9 mouse cellular contexts compared by ENCODE assay signal in the genomic region with DNA sequence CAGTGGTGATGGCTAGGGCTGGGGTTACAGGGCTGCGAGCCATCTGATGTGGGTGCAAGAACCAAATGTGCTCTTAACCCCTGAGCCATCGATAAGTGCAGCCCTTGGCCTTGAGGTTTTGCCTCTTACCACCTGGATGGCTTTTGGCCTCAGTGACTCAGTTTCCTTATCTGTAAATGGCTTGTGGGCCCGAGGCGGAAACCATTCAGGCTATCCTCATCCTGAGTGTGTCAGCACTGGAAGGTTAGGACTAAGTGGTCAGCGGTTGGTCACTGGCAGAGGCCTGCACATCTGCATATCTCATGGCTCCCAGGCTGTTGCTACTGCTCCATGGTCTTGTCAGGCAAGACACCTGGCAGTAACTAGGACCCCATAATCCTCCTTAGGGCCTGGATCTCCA. TPM values are rescaled to one million over a fixed set of nuclear protein-coding genes. Genes with fewer than 3 reads are reported as not detected.
A peak's percentile ranks its signal among the peaks of the same experiment; 100 is the strongest.
DNase-seq lines count a peak whose midpoint lies in the region; ATAC-seq and TF ChIP-seq lines count a peak whose summit lies in the region.
"Had no signal": no experiment of that assay in that cellular context is flagged by ENCODE, and none has a peak within 500 bp of the region (broad histone marks: within the 10 kb centered on the region; RNA-seq: fewer than 3 reads in every experiment).

No protein-coding gene starts in this region.

- no peaks in the 10 kb centered on the region for H3K36me3 ChIP-seq in embryonic facial prominence, embryonic 12.5 days
- no peaks in the 10 kb centered on the region for H3K36me3 ChIP-seq in embryonic facial prominence, embryonic 10.5 days (replicated peaks)
- no peaks in the 10 kb centered on the region for H3K36me3 ChIP-seq in limb, embryonic 14.5 days (ENCODE audit: control insufficient read depth, insufficient read depth, low read length)
- no peaks in the 10 kb centered on the region for H3K36me3 ChIP-seq in limb, embryonic 10.5 days
- H3K36me3 ChIP-seq in forebrain, embryonic 12.5 days (replicated peaks): no peaks in the 10 kb centered on the region
- H3K36me3 ChIP-seq in midbrain, embryonic 15.5 days (replicated peaks): no peaks in the 10 kb centered on the region

- H3K27ac ChIP-seq in embryonic facial prominence, embryonic 12.5 days: no peak overlapping the region
- no peak overlapping the region for H3K27ac ChIP-seq in embryonic facial prominence, embryonic 10.5 days (replicated peaks)
- no peak overlapping the region for H3K27ac ChIP-seq in limb, embryonic 14.5 days (replicated peaks; ENCODE audit: low read depth, low read length)
- H3K27ac ChIP-seq in limb, embryonic 10.5 days: no peak overlapping the region
- H3K27ac ChIP-seq in forebrain, embryonic 12.5 days: no peak overlapping the region
- H3K27ac ChIP-seq in midbrain, embryonic 15.5 days: no peak overlapping the region

- ATAC-seq in embryonic facial prominence, embryonic 12.5 days (ENCODE audit: insufficient number of reproducible peaks, insufficient read depth, low FRiP score, low TSS enrichment): no peak
- ATAC-seq in limb, embryonic 14.5 days (ENCODE audit: low FRiP score, low read depth): no peak
- ATAC-seq in forebrain, embryonic 12.5 days (ENCODE audit: low FRiP score): peak; percentile 15; the same call in 1 of the 2 replicates
- ATAC-seq in midbrain, embryonic 15.5 days (replicated peaks): no peak; the same call in 1 of the 2 replicates

- TF ChIP-seq POLR2A in limb, embryonic 14.5 days (IDR thresholded peaks at IDR 0.05; ENCODE audit: borderline replicate concordance, extremely low read depth, insufficient read depth, insufficient read length): no peak

- no peak overlapping the region for H3K9ac ChIP-seq in embryonic facial prominence, embryonic 12.5 days
- no peak overlapping the region for H3K9ac ChIP-seq in limb, embryonic 14.5 days (ENCODE audit: low read depth, low read length, severe bottlenecking)
- H3K9ac ChIP-seq in forebrain, embryonic 12.5 days: no peak overlapping the region
- H3K9ac ChIP-seq in midbrain, embryonic 15.5 days: no peak overlapping the region

- no peak for DNase-seq in embryonic facial prominence, embryonic 10.5 days (ENCODE audit: low spot score)
- no peak for DNase-seq in limb, embryonic 14.5 days (ENCODE audit: low spot score)
- DNase-seq in limb, embryonic 10.5 days (ENCODE audit: low spot score): no peak
- DNase-seq in urinary bladder, postnatal 25 days (ENCODE audit: low spot score): no peak
- no peak for DNase-seq in thymus, adult 18-20 months

- no peak overlapping the region for H3K4me3 ChIP-seq in embryonic facial prominence, embryonic 12.5 days
- H3K4me3 ChIP-seq in embryonic facial prominence, embryonic 10.5 days: no peak overlapping the region; the same call in 1 of the 2 replicates
- H3K4me3 ChIP-seq in limb, embryonic 14.5 days (replicated peaks; ENCODE audit: low read length): no peak overlapping the region
- H3K4me3 ChIP-seq in limb, embryonic 10.5 days: no peak overlapping the region
- H3K4me3 ChIP-seq in forebrain, embryonic 12.5 days (replicated peaks): no peak overlapping the region
- no peak overlapping the region for H3K4me3 ChIP-seq in midbrain, embryonic 15.5 days

- 77% methylated on average over 5 of the region's 5 CpGs for WGBS in embryonic facial prominence, embryonic 12.5 days
- WGBS in embryonic facial prominence, embryonic 10.5 days: 84% methylated on average over 5 of the region's 5 CpGs
- 78% methylated on average over 5 of the region's 5 CpGs for WGBS in limb, embryonic 14.5 days
- 79% methylated on average over 5 of the region's 5 CpGs for WGBS in limb, embryonic 10.5 days
- WGBS in forebrain, embryonic 12.5 days: 81% methylated on average over 5 of the region's 5 CpGs
- WGBS in midbrain, embryonic 15.5 days: 84% methylated on average over 5 of the region's 5 CpGs

- 0 out of 2 replicates have a peak, but pooled peaks cover 5% of the 10 kb centered on the region for H3K4me1 ChIP-seq in embryonic facial prominence, embryonic 12.5 days
- H3K4me1 ChIP-seq in embryonic facial prominence, embryonic 10.5 days: peaks cover 18% of the 10 kb centered on the region
- H3K4me1 ChIP-seq in limb, embryonic 14.5 days (ENCODE audit: control insufficient read depth, insufficient read depth, low read length): peaks cover 4% of the 10 kb centered on the region
- peaks cover 38% of the 10 kb centered on the region for H3K4me1 ChIP-seq in limb, embryonic 10.5 days
- peaks cover 5% of the 10 kb centered on the region for H3K4me1 ChIP-seq in forebrain, embryonic 12.5 days
- H3K4me1 ChIP-seq in midbrain, embryonic 15.5 days: peaks cover 12% of the 10 kb centered on the region

- H3K27me3 ChIP-seq in embryonic facial prominence, embryonic 12.5 days: no peaks in the 10 kb centered on the region
- peaks cover 7% of the 10 kb centered on the region; the same call in 1 of the 2 replicates for H3K27me3 ChIP-seq in embryonic facial prominence, embryonic 10.5 days (replicated peaks; ENCODE audit: low read depth, poor library complexity, severe bottlenecking)
- H3K27me3 ChIP-seq in limb, embryonic 14.5 days (ENCODE audit: control insufficient read depth, insufficient read depth, low read length): no peaks in the 10 kb centered on the region
- H3K27me3 ChIP-seq in limb, embryonic 10.5 days (ENCODE audit: low read depth, poor library complexity, severe bottlenecking): 0 out of 2 replicates have a peak, but pooled peaks cover 10% of the 10 kb centered on the region
- H3K27me3 ChIP-seq in forebrain, embryonic 12.5 days: no peaks in the 10 kb centered on the region
- no peaks in the 10 kb centered on the region for H3K27me3 ChIP-seq in midbrain, embryonic 15.5 days (replicated peaks)
- H3K27me3 ChIP-seq: CH12.LX had no signal

- 0 out of 2 replicates have a peak overlapping the region, but pooled peaks have one; percentile 68 for H3K4me2 ChIP-seq in embryonic facial prominence, embryonic 12.5 days (replicated peaks)
- H3K4me2 ChIP-seq in limb, embryonic 14.5 days (replicated peaks; ENCODE audit: low read depth, low read length, severe bottlenecking): peak overlapping the region; percentile 68
- H3K4me2 ChIP-seq in forebrain, embryonic 12.5 days: no peak overlapping the region
- peak overlapping the region; percentile 74; the same call in 1 of the 2 replicates for H3K4me2 ChIP-seq in midbrain, embryonic 15.5 days

- H3K9me3 ChIP-seq in embryonic facial prominence, embryonic 12.5 days: no peaks in the 10 kb centered on the region
- H3K9me3 ChIP-seq in embryonic facial prominence, embryonic 10.5 days: no peaks in the 10 kb centered on the region
- no peaks in the 10 kb centered on the region for H3K9me3 ChIP-seq in limb, embryonic 14.5 days (ENCODE audit: control insufficient read depth, low read length)
- H3K9me3 ChIP-seq in limb, embryonic 10.5 days (replicated peaks): no peaks in the 10 kb centered on the region
- H3K9me3 ChIP-seq in forebrain, embryonic 12.5 days: no peaks in the 10 kb centered on the region
- H3K9me3 ChIP-seq in midbrain, embryonic 15.5 days: no peaks in the 10 kb centered on the region

RNA-seq across cellular contexts. Expression of a gene that starts 28.3 kb away (rescaled TPM):
- 0.88 and 0.89 TPM in 2 replicates for polyA plus RNA-seq in embryonic facial prominence, embryonic 12.5 days (2016; fragmentation: Nextera tagmentation; extraction: Ambion mirVana)
- polyA plus RNA-seq in embryonic facial prominence, embryonic 10.5 days (2016; fragmentation: Nextera tagmentation; extraction: Ambion mirVana): 0.49 and 1.00 TPM in 2 replicates
- 2.6 and 4.3 TPM in 2 replicates for polyA plus RNA-seq in limb, embryonic 14.5 days (2012; rRNA removed)
- polyA plus RNA-seq in limb, embryonic 14.5 days (2014; fragmentation: Nextera tagmentation; extraction: Ambion mirVana): 1.3 and 1.4 TPM in 2 replicates
- 0.64 and 0.90 TPM in 2 replicates for polyA plus RNA-seq in limb, embryonic 10.5 days (2016; fragmentation: Nextera tagmentation; extraction: Ambion mirVana)
- polyA plus RNA-seq in forebrain, embryonic 12.5 days (2016; fragmentation: Nextera tagmentation; extraction: Ambion mirVana): 0.54 and 0.59 TPM in 2 replicates
- 0.58 and 0.73 TPM in 2 replicates for polyA plus RNA-seq in midbrain, embryonic 15.5 days (2015; fragmentation: Nextera tagmentation; extraction: Ambion mirVana)

RNA-seq across cellular contexts. Expression of a gene that starts 47.2 kb away (rescaled TPM):
- 468 and 479 TPM in 2 replicates for polyA plus RNA-seq in embryonic facial prominence, embryonic 12.5 days (2016; fragmentation: Nextera tagmentation; extraction: Ambion mirVana)
- 474 and 482 TPM in 2 replicates for polyA plus RNA-seq in embryonic facial prominence, embryonic 10.5 days (2016; fragmentation: Nextera tagmentation; extraction: Ambion mirVana)
- 359 and 443 TPM in 2 replicates for polyA plus RNA-seq in limb, embryonic 14.5 days (2012; rRNA removed)
- polyA plus RNA-seq in limb, embryonic 14.5 days (2014; fragmentation: Nextera tagmentation; extraction: Ambion mirVana): 516 and 544 TPM in 2 replicates
- polyA plus RNA-seq in limb, embryonic 10.5 days (2016; fragmentation: Nextera tagmentation; extraction: Ambion mirVana): 410 and 450 TPM in 2 replicates
- polyA plus RNA-seq in forebrain, embryonic 12.5 days (2016; fragmentation: Nextera tagmentation; extraction: Ambion mirVana): 472 and 483 TPM in 2 replicates
- 591 and 622 TPM in 2 replicates for polyA plus RNA-seq in midbrain, embryonic 15.5 days (2015; fragmentation: Nextera tagmentation; extraction: Ambion mirVana)
